Mouse (Mus musculus) liver, embryonic 14.5 days (tissue): ENCODE measurements at regions not wholly inside any gene's neighbourhood (a gene's known extent, or its start where the extent isn't known, plus 50 kb on each side); places are given as distances from the start of the nearest gene placed in this dataset.

Source experiments
- CTCF ChIP-seq: IDR thresholded peaks from 2 replicates; pipeline ENCODE4 v1.5.1; 2016; ENCODE audit warnings: antibody characterized with exemption, low read depth, control low read depth
- EP300 ChIP-seq: IDR thresholded peaks from 2 replicates; pipeline ENCODE4 v1.6.1; 2016; ENCODE audit warnings: antibody characterized with exemption, low read depth

- TF ChIP-seq CTCF: no peak
- no peak for TF ChIP-seq EP300
These were observed 94.2 kb upstream of the Ube2e1 start for GRCm38 (mm10) chr14:18425887-18426286.
